ENCODE assay signal across 25 mouse cellular contexts in genomic region chr7:132739829-132740228, GRCm38 (mm10).
A peak's percentile ranks its signal among the peaks of the same experiment; 100 is the strongest.
DNase-seq lines count a peak whose midpoint lies in the region; ATAC-seq and TF ChIP-seq lines count a peak whose summit lies in the region.
"Had no signal": no experiment of that assay in that cellular context is flagged by ENCODE, and none has a peak within 500 bp of the region (broad histone marks: within the 10 kb centered on the region; RNA-seq: fewer than 3 reads in every experiment).

No protein-coding gene starts in this region.

- no peak overlapping the region for H3K4me3 ChIP-seq in heart, embryonic 12.5 days
- H3K4me3 ChIP-seq in MEL (ENCODE audit: control insufficient read depth in 1 of 2, insufficient read depth in 1 of 2, low read depth in 2 of 2, low read length in 2 of 2) = no peak overlapping the region
- H3K4me3 ChIP-seq in liver, embryonic 11.5 days (ENCODE audit: low read depth, low read length) = no peak overlapping the region
- H3K4me3 ChIP-seq in liver, postnatal 0 days (ENCODE audit: low read depth, low read length) = no peak overlapping the region; the same call in 1 of the 2 replicates
- H3K4me3 ChIP-seq: forebrain, embryonic 12.5 days; limb, embryonic 13.5 days; lung, embryonic 15.5 days; midbrain, embryonic 15.5 days; neural tube, embryonic 12.5 days had no signal

- no peak overlapping the region for H3K4me2 ChIP-seq in heart, embryonic 12.5 days
- peak overlapping the region; percentile 50 for H3K4me2 ChIP-seq in liver, embryonic 11.5 days
- H3K4me2 ChIP-seq in liver, postnatal 0 days (ENCODE audit: low read depth, low read length) = peak overlapping the region; percentile 58
- H3K4me2 ChIP-seq: forebrain, embryonic 12.5 days; hindbrain, embryonic 14.5 days; limb, embryonic 13.5 days; lung, embryonic 15.5 days; midbrain, embryonic 15.5 days; neural tube, embryonic 12.5 days had no signal

- TF ChIP-seq POLR2A in MEL (IDR thresholded peaks at IDR 0.05; ENCODE audit: control insufficient read depth in 1 of 2, insufficient read depth in 1 of 2, low read depth in 1 of 2, low read length in 2 of 2, poor library complexity in 1 of 2) = no peak

- no peaks in the 10 kb centered on the region for H3K79me2 ChIP-seq in MEL (ENCODE audit: control insufficient read depth, insufficient read depth, low read length, poor library complexity)

- TF ChIP-seq CTCF in MEL (IDR thresholded peaks at IDR 0.05 in 2 of 3, conservative IDR thresholded peaks at IDR 0.05 in 1 of 3; ENCODE audit: control insufficient read depth in 1 of 3, insufficient read depth in 1 of 3, low read depth in 2 of 3, low read length in 3 of 3, poor library complexity in 1 of 3, severe bottlenecking in 1 of 3) = no peak
- no peak for TF ChIP-seq CTCF in liver, postnatal 0 days (IDR thresholded peaks at IDR 0.05; ENCODE audit: low read depth)

- H3K27me3 ChIP-seq in heart, embryonic 12.5 days (replicated peaks) = no peaks in the 10 kb centered on the region
- H3K27me3 ChIP-seq in MEL (ENCODE audit: control insufficient read depth in 1 of 2, insufficient read depth in 2 of 2, low read length in 2 of 2) = no peaks in the 10 kb centered on the region
- H3K27me3 ChIP-seq in liver, embryonic 11.5 days (replicated peaks; ENCODE audit: control insufficient read depth, insufficient read depth, low read length) = no peaks in the 10 kb centered on the region
- no peaks in the 10 kb centered on the region for H3K27me3 ChIP-seq in liver, postnatal 0 days (ENCODE audit: insufficient read depth, low read length)
- H3K27me3 ChIP-seq: forebrain, embryonic 12.5 days; limb, embryonic 13.5 days; lung, embryonic 15.5 days; midbrain, embryonic 15.5 days; neural tube, embryonic 12.5 days had no signal

- DNase-seq in heart, adult 9 months (ENCODE audit: low spot score in 2 of 2) = no peak
- DNase-seq in MEL (ENCODE audit: low read depth, low spot score) = peak; percentile 47
- no peak for DNase-seq in liver, embryonic 11.5 days (ENCODE audit: low spot score)
- no peak for DNase-seq in liver, postnatal 0 days
- DNase-seq in gastrocnemius, postnatal 4 days (ENCODE audit: low spot score in 2 of 2) = no peak
- DNase-seq: adrenal gland, adult 2 months; cerebellum, adult 9-11 months; gastrocnemius, postnatal 36 days; kidney, adult 18-20 months; kidney, postnatal 4 days; layer of hippocampus, adult 9-11 months; lung, postnatal 4 days; retina, postnatal 1 day; right cerebral cortex, postnatal 25 days; thymus, postnatal 14 days had no signal

- peak; percentile 58 for ATAC-seq in heart, embryonic 12.5 days (ENCODE audit: insufficient number of reproducible peaks, low FRiP score)
- ATAC-seq in liver, embryonic 11.5 days (replicated peaks; ENCODE audit: low FRiP score) = peak; percentile 51; the same call in 1 of the 2 replicates
- no peak for ATAC-seq in liver, postnatal 0 days
- ATAC-seq in cerebellum, adult (ENCODE audit: insufficient number of reproducible peaks, low FRiP score, low TSS enrichment) = no peak
- ATAC-seq: CD4-positive, CD25-positive, alpha-beta regulatory T cell, adult 4 months; inflammation-experienced regulatory T-cells, adult 6 months; midbrain, embryonic 15.5 days had no signal

- WGBS in heart, embryonic 12.5 days = 46% methylated on average over 6 of the region's 6 CpGs
- 58% methylated on average over 6 of the region's 6 CpGs for WGBS in liver, embryonic 11.5 days
- 50% methylated on average over 6 of the region's 6 CpGs for WGBS in liver, postnatal 0 days (ENCODE audit: insufficient replicate concordance)

- H3K27ac ChIP-seq in heart, embryonic 12.5 days (ENCODE audit: poor library complexity, severe bottlenecking) = no peak overlapping the region; the same call in 1 of the 2 replicates
- H3K27ac ChIP-seq in MEL (ENCODE audit: control insufficient read depth, low read depth, low read length) = peak overlapping the region; percentile 54
- peak overlapping the region; percentile 27 for H3K27ac ChIP-seq in liver, embryonic 11.5 days (ENCODE audit: low read depth, low read length)
- H3K27ac ChIP-seq in liver, postnatal 0 days (ENCODE audit: low read depth) = 0 out of 2 replicates have a peak overlapping the region, but pooled peaks have one; percentile 36
- H3K27ac ChIP-seq: forebrain, embryonic 12.5 days; hindbrain, embryonic 14.5 days; limb, embryonic 13.5 days; lung, embryonic 15.5 days; midbrain, embryonic 15.5 days; neural tube, embryonic 12.5 days had no signal

- H3K9ac ChIP-seq in heart, embryonic 12.5 days = no peak overlapping the region
- H3K9ac ChIP-seq in MEL (ENCODE audit: control insufficient read depth, low read depth, low read length, poor library complexity, severe bottlenecking) = no peak overlapping the region
- H3K9ac ChIP-seq in liver, embryonic 11.5 days (ENCODE audit: low read depth, low read length) = no peak overlapping the region
- H3K9ac ChIP-seq in liver, postnatal 0 days (replicated peaks) = no peak overlapping the region; the same call in 1 of the 2 replicates
- H3K9ac ChIP-seq: forebrain, embryonic 12.5 days; hindbrain, embryonic 14.5 days; limb, embryonic 13.5 days; lung, embryonic 15.5 days; midbrain, embryonic 15.5 days; neural tube, embryonic 12.5 days had no signal

- peak in 1 of 2 experiments; percentile 24; a peak in 1 of 4 replicates for TF ChIP-seq EP300 in MEL (IDR thresholded peaks at IDR 0.05; ENCODE audit: low read depth in 1 of 2, low read length in 2 of 2)
- no peak for TF ChIP-seq EP300 in liver, postnatal 0 days (IDR thresholded peaks at IDR 0.05; ENCODE audit: low read depth)

- peaks cover 46% of the 10 kb centered on the region for H3K4me1 ChIP-seq in heart, embryonic 12.5 days (replicated peaks)
- peaks cover 32 to 50% of the 10 kb centered on the region in 2 experiments for H3K4me1 ChIP-seq in MEL (ENCODE audit: control insufficient read depth in 1 of 2, insufficient read depth in 2 of 2, low read length in 2 of 2)
- peaks cover 51% of the 10 kb centered on the region for H3K4me1 ChIP-seq in liver, embryonic 11.5 days (replicated peaks; ENCODE audit: control insufficient read depth, insufficient read depth, low read length)
- peaks cover 45% of the 10 kb centered on the region for H3K4me1 ChIP-seq in liver, postnatal 0 days (ENCODE audit: insufficient read depth)

- no peaks in the 10 kb centered on the region for H3K9me3 ChIP-seq in heart, embryonic 12.5 days (replicated peaks)
- H3K9me3 ChIP-seq in MEL (replicated peaks; ENCODE audit: insufficient read depth, low read length) = no peaks in the 10 kb centered on the region
- H3K9me3 ChIP-seq in liver, embryonic 11.5 days (ENCODE audit: control insufficient read depth, low read length) = no peaks in the 10 kb centered on the region
- no peaks in the 10 kb centered on the region for H3K9me3 ChIP-seq in liver, postnatal 0 days (ENCODE audit: low read length)
- H3K9me3 ChIP-seq: forebrain, embryonic 12.5 days; limb, embryonic 13.5 days; lung, embryonic 15.5 days; midbrain, embryonic 15.5 days; neural tube, embryonic 12.5 days had no signal

- H3K36me3 ChIP-seq in heart, embryonic 12.5 days = no peaks in the 10 kb centered on the region
- H3K36me3 ChIP-seq in MEL (ENCODE audit: control insufficient read depth in 1 of 2, insufficient read depth in 2 of 2, low read length in 2 of 2) = peaks cover 0 to 45% of the 10 kb centered on the region in 2 experiments; a peak in 2 of 4 replicates
- no peaks in the 10 kb centered on the region for H3K36me3 ChIP-seq in liver, embryonic 11.5 days (ENCODE audit: control insufficient read depth, insufficient read depth, low read length)
- peaks cover 33% of the 10 kb centered on the region for H3K36me3 ChIP-seq in liver, postnatal 0 days (replicated peaks; ENCODE audit: insufficient read depth, low read length)
- H3K36me3 ChIP-seq: lung, embryonic 15.5 days; midbrain, embryonic 15.5 days had no signal

- no peak for TF ChIP-seq RAD21 in MEL (IDR thresholded peaks at IDR 0.05; ENCODE audit: low read depth, low read length)

TF ChIP-seq in MEL, 35 proteins besides CTCF, POLR2A, EP300 and RAD21 (continues in another document):
- TF ChIP-seq MAZ (IDR thresholded peaks at IDR 0.05; ENCODE audit: low read depth, low read length) (no peak), NRF1 (IDR thresholded peaks at IDR 0.05; ENCODE audit: insufficient read depth, low read depth, low read length, poor library complexity, severe bottlenecking) (no peak), USF1 (IDR thresholded peaks at IDR 0.05; ENCODE audit: low read depth, low read length) (no peak), SIN3A (IDR thresholded peaks at IDR 0.05; ENCODE audit: low read length) (peak; percentile 31; the same call in 1 of the 2 replicates), MAFK (IDR thresholded peaks at IDR 0.05; ENCODE audit: borderline replicate concordance, low read depth, low read length) (0 out of 2 replicates have a peak, but pooled peaks have one; percentile 8), USF2 (IDR thresholded peaks at IDR 0.05; ENCODE audit: borderline replicate concordance in 1 of 2, insufficient read depth in 1 of 2, low read depth in 1 of 2, low read length in 2 of 2) (no peak), ZNF384 (IDR thresholded peaks at IDR 0.05; ENCODE audit: low read depth, low read length) (no peak; the same call in 1 of the 2 replicates), BHLHE40 (IDR thresholded peaks at IDR 0.05; ENCODE audit: borderline replicate concordance, low read depth, low read length) (no peak), MAX (IDR thresholded peaks at IDR 0.05; ENCODE audit: low read length) (no peak), ELF1 (IDR thresholded peaks at IDR 0.05; ENCODE audit: low read depth, low read length) (no peak), TCF12 (IDR thresholded peaks at IDR 0.05; ENCODE audit: low read depth, low read length) (0 out of 2 replicates have a peak, but pooled peaks have one; percentile 8), MEF2A (IDR thresholded peaks at IDR 0.05; ENCODE audit: extremely low read depth, insufficient replicate concordance, low read depth, low read length, poor library complexity, severe bottlenecking) (no peak), SMC3 (IDR thresholded peaks at IDR 0.05; ENCODE audit: low read depth, low read length) (no peak), HCFC1 (IDR thresholded peaks at IDR 0.05; ENCODE audit: low read depth, low read length) (no peak), MYB (IDR thresholded peaks at IDR 0.05; ENCODE audit: low read depth, low read length) (no peak), MYC (IDR thresholded peaks at IDR 0.05; ENCODE audit: low read depth, low read length) (no peak), ETS1 (IDR thresholded peaks at IDR 0.05; ENCODE audit: low read depth, low read length) (0 out of 2 replicates have a peak, but pooled peaks have one; percentile 31), ZMIZ1 (IDR thresholded peaks at IDR 0.05; ENCODE audit: low read depth, low read length) (no peak), TAL1 (IDR thresholded peaks at IDR 0.05; ENCODE audit: low read length) (no peak), GABPA (IDR thresholded peaks at IDR 0.05; ENCODE audit: low read depth, low read length) (no peak), CHD2 (IDR thresholded peaks at IDR 0.05; ENCODE audit: low read length) (no peak), UBTF (IDR thresholded peaks at IDR 0.05; ENCODE audit: borderline replicate concordance, insufficient read depth, low read depth, low read length) (no peak), POLR2AphosphoS5 (IDR thresholded peaks at IDR 0.05; ENCODE audit: borderline replicate concordance, low read depth, low read length) (no peak)

Comparison
In these comparisons a context has a peak if more than half of its experiments do, and no peak if none do; other contexts are left out.
1. ATAC-seq: peak in heart, embryonic 12.5 days (single experiment) and liver, embryonic 11.5 days (single experiment); none in liver, postnatal 0 days (single experiment) and cerebellum, adult (single experiment).